Mouse (Mus musculus) heart, postnatal 0 days (tissue): ENCODE results near the gene Gm11559. TPM values are rescaled to one million over a fixed set of nuclear protein-coding genes. Genes with fewer than 3 reads are reported as not detected.
"Not testable (repeated sequence)": the region's sequence is repeated elsewhere in the genome, so short reads cannot be mapped to it uniquely, and the experiment has no call there.

Experiments used
- ATAC-seq: fragments of 200-750 bp; cut with Nextera tagmentation; 2 replicates; pipeline ENCODE4 v1.8.0; 2017; ENCODE audit warnings: low read depth, moderate number of reproducible peaks, moderate library complexity; ENCODE audit not compliant: insufficient read depth
- DNase-seq: peaks from one replicate; pipeline ENCODE4 v3.0.0-alpha.2; 2016; ENCODE audit warnings: low spot score
- H3K27ac ChIP-seq: fragments of 300-500 bp; sonication (generic); 2 replicates; pipeline ENCODE4 v1.5.1; 2014; ENCODE audit warnings: low read depth, mild to moderate bottlenecking
- H3K27me3 ChIP-seq: fragments of 300-500 bp; sonication (generic); 2 replicates; pipeline ENCODE4 v1.6.1; 2014; ENCODE audit warnings: low read length, mixed read lengths; ENCODE audit not compliant: control insufficient read depth, insufficient read depth
- H3K36me3 ChIP-seq: fragments of 300-500 bp; sonication (generic); replicated peaks from 2 replicates; pipeline ENCODE4 v1.6.1; 2014; ENCODE audit warnings: low read length, mixed read lengths; ENCODE audit not compliant: control insufficient read depth, insufficient read depth
- H3K4me1 ChIP-seq: fragments of 300-500 bp; sonication (generic); 2 replicates; pipeline ENCODE4 v1.6.1; 2014; ENCODE audit warnings: antibody characterized with exemption; ENCODE audit not compliant: control insufficient read depth, insufficient read depth
- H3K4me2 ChIP-seq: fragments of 300-500 bp; sonication (generic); 2 replicates; pipeline ENCODE4 v1.6.1; 2014; ENCODE audit warnings: low read depth, mild to moderate bottlenecking, low read length, moderate library complexity
- H3K4me3 ChIP-seq: fragments of 300-500 bp; sonication (generic); 2 replicates; pipeline ENCODE4 v1.5.1; 2014; ENCODE audit warnings: low read depth, low read length
- H3K9ac ChIP-seq: fragments of 300-500 bp; sonication (generic); replicated peaks from 2 replicates; pipeline ENCODE4 v1.6.1; 2014; ENCODE audit warnings: low read depth, low read length, mixed read lengths
- H3K9me3 ChIP-seq: fragments of 300-500 bp; sonication (generic); replicated peaks from 2 replicates; pipeline ENCODE4 v1.6.1; 2016; ENCODE audit warnings: low read length; ENCODE audit not compliant: control insufficient read depth
- CTCF ChIP-seq: IDR thresholded peaks from 2 replicates; pipeline ENCODE4 v1.5.1; 2016; ENCODE audit warnings: antibody characterized with exemption, control low read depth, low read depth
- EP300 ChIP-seq: IDR thresholded peaks from 2 replicates; pipeline ENCODE4 v1.6.1; 2016; ENCODE audit warnings: antibody characterized with exemption, low read depth
- WGBS: fragments of 180-500 bp; shearing (Covaris S2); extraction: QIAGEN DNeasy Blood & Tissue Kit; methylation state at CpG from one replicate; pipeline ENCODE4 v1.1.7; 2014; 5-methylcytosine and 5-hydroxymethylcytosine counted together
- polyA plus RNA-seq: library from polyadenylated mRNA; unstranded; fragments of >200 nt; fragmentation: Nextera tagmentation; extraction: Ambion mirVana; gene quantifications from 2 replicates; pipeline ENCODE4 v1.2.1, GENCODE M21; 2015
- total RNA-seq: library from RNA; depleted of rRNA; stranded (reverse); fragments of >200 nt; gene quantifications from 2 replicates; pipeline ENCODE4 v1.2.3, GENCODE M21; 2014; ENCODE audit warnings: low replicate concordance; rRNA removed

Gm11559 gene
- not detected in 2 replicates for total RNA-seq
- polyA plus RNA-seq = not detected in 2 replicates

DNA sequence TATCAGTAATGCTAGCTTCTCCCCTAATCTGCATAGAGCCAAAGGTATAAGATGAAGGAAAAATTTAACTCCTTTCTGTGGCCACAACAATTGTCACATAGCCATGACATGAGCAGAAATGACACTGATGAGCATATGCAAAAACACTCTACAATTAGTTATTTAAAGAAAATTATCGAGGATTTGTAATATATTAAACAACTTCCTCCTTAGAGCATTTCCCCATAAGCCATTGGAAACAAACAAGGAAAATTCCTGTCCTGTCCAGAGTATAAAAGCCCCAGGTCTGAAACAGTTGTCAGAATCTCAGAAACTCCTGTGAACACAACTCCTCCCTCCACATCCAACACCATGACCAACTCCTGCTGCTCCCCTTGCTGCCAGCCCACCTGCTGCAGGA, at the start of gene Gm11559:
TSS of gene Gm11559 (plus strand) at position 301 of the 400 bp plus-strand sequence.
- H3K4me2 ChIP-seq, H3K27me3 ChIP-seq, ATAC-seq, H3K9me3 ChIP-seq, H3K27ac ChIP-seq, H3K9ac ChIP-seq, H3K4me1 ChIP-seq, DNase-seq, H3K4me3 ChIP-seq, H3K36me3 ChIP-seq: not testable (repeated sequence)
- WGBS = 34% methylated on average over 1 of the region's 1 CpGs

DNA sequence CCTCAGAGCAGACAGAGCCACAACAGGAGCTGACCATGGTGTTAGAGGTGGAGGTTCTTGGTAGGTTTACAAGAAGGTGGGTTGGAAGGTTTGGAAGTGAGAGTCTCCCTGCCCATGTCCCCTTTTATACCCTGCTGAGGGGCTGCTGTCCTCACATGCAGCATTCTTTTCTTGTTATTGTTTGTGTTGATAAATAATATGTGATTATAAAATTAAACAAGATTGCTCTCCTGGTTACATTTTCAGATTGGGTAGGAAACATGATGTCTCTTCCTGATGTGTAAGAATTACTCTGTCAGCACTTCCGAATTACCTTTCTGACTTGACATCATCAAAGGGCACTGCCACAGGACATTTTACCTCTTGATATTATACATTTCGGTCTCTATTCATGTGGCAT, 48.7 kb upstream of the Gm11559 start, which contains the start of gene Gm11564:
TSS of gene Gm11564 (minus strand) at position 101 of the 400 bp plus-strand sequence.
- not testable (repeated sequence) for ATAC-seq, DNase-seq, H3K27ac ChIP-seq, H3K9ac ChIP-seq, H3K9me3 ChIP-seq, H3K4me2 ChIP-seq, H3K36me3 ChIP-seq, H3K4me1 ChIP-seq, H3K4me3 ChIP-seq, H3K27me3 ChIP-seq
- WGBS = 69% methylated on average over 2 of the region's 2 CpGs

DNA sequence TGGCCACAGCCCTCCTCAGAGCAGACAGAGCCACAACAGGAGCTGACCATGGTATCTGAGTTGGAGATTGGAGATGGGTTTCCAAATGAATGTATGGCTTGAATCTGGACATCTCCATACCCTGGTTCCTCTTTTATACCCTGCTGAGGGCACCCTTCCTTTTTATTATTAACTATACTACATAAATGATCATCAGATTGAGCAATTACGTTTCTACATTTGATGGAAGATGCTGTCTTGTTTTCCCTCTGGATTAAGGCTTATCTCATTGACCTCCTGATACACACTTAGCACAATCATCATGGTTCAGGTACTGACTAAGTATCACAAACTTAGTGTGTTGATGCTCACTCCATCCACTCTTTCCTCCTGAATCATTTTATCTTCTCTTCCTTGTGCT, 26.3 kb upstream of the Gm11559 start, which contains the start of gene 2300003K06Rik:
TSS of gene 2300003K06Rik (minus strand) at position 101 of the 400 bp plus-strand sequence.
- no peaks in the 10 kb centered on the region for H3K27me3 ChIP-seq
- no peaks in the 10 kb centered on the region for H3K4me1 ChIP-seq
- ATAC-seq (no peak), DNase-seq (no peak)
- no peak for TF ChIP-seq CTCF
- no peak for TF ChIP-seq EP300
- no peak within 1 kb of the TSS for H3K4me2 ChIP-seq
- no peak within 1 kb of the TSS for H3K4me3 ChIP-seq
- WGBS = 53% methylated on average over 1 of the region's 1 CpGs
- no peaks in the 10 kb centered on the region for H3K9me3 ChIP-seq
- no peak within 1 kb of the TSS for H3K9ac ChIP-seq
- no peaks in the 10 kb centered on the region for H3K36me3 ChIP-seq
- no peak within 1 kb of the TSS for H3K27ac ChIP-seq

DNA sequence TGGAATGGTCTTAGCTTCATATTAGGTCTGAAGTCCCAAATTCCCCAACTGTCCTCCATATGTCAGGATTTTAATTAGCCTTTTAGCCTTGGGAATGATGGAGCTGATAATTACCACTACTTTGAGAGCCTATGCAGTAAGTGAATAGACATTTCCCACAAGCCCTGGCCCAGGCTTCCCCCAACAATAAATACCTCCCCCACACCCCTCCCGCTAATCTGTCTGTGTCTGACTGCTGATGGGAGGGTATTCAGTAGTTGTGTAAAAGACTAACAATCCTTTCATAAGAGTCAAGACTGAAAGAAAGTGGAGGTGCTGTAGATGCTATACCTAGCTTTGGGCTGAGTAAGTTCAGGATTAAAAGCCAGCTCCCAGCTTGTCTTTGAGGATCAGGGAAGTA, 22.1 kb upstream of the Gm11559 start:
- no peaks in the 10 kb centered on the region for H3K9me3 ChIP-seq
- no peak overlapping the region for H3K4me2 ChIP-seq
- H3K36me3 ChIP-seq = no peaks in the 10 kb centered on the region
- no peaks in the 10 kb centered on the region for H3K4me1 ChIP-seq
- no peak overlapping the region for H3K9ac ChIP-seq
- H3K27ac ChIP-seq = no peak overlapping the region
- no peak overlapping the region for H3K4me3 ChIP-seq
- DNase-seq = no peak
- TF ChIP-seq EP300 (no peak), CTCF (no peak)
- no peaks in the 10 kb centered on the region for H3K27me3 ChIP-seq
- 67% methylated on average over 1 of the region's 1 CpGs for WGBS
- no peak for ATAC-seq

DNA sequence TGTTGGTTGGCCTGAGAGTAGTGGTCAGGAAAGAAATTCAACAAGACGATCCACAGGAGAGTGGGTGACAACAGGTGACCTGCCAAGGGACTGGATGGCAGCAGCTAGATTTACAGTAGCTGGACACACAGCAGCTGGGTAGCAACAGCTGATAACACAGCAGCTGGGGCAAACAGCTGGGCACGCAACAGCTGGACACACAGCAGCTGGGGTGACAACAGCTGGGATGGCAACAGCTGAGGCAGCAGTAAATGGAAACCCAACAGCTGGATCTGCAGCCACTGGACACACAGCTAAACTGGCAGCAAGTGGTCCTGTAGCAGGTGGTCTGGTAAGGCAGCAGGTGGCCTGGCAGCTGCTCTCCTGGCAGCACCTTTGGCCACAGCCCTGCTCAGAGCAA, 17.5 kb upstream of the Gm11559 start:
- Histone ChIP-seq H3K9me3 (no peaks in the 10 kb centered on the region), H3K9ac (no peak overlapping the region), H3K27ac (no peak overlapping the region), H3K36me3 (no peaks in the 10 kb centered on the region), H3K4me1 (no peaks in the 10 kb centered on the region), H3K27me3 (no peaks in the 10 kb centered on the region), H3K4me3 (no peak overlapping the region), H3K4me2 (no peak overlapping the region)
- 78% methylated on average over 2 of the region's 2 CpGs for WGBS
- DNase-seq = no peak
- no peak for ATAC-seq
- TF ChIP-seq CTCF (no peak), EP300 (no peak)

DNA sequence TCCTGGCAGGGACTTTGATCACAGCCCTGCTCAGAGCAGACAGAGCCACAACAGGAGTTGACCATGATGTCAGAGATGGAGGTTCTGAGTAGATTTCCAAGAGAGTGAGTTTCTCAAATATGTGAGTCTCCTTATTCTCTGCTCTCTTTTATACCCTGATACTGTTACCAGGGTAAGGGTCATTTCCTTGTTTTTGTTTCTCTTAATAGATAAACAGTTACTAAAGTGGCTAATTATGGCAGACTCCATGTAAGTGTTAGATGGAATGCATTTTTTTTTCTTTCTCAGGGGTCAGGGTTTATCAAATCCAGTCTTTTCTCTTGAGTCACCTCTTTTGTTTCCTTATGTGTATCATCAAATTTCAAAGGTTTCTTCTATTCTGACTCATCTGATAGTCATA, 12.8 kb upstream of the Gm11559 start, which contains the start of gene Krtap4-16:
TSS of gene Krtap4-16 (minus strand) at position 101 of the 400 bp plus-strand sequence.
- Histone ChIP-seq H3K4me1 (no peaks in the 10 kb centered on the region), H3K27ac (no peak within 1 kb of the TSS), H3K9ac (no peak within 1 kb of the TSS), H3K9me3 (no peaks in the 10 kb centered on the region), H3K36me3 (no peaks in the 10 kb centered on the region), H3K4me3 (no peak within 1 kb of the TSS), H3K4me2 (no peak within 1 kb of the TSS), H3K27me3 (no peaks in the 10 kb centered on the region)
- DNase-seq = no peak
- no peak for ATAC-seq
- TF ChIP-seq CTCF = no peak
